In the genomic region with DNA sequence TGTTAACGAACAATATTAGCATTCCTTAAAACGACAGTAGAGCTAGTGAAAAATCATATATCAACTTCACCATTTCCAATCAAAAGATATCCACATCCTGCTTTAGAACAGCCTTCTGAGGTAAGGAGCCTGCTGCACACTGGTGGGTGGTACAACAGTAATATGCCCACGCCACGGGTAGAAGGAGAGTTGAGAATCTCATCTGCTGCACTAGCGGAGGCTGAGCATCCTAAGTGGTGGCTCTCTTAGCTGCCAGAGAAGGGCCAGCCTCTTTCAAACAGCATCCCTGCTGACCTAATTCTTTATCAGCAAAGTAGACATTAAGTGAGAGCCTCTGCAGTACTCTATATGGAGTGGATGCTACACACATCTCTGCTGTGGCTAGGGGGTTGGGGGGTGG, we compare ENCODE assay signal across 13 mouse cellular contexts. TPM values are rescaled to one million over a fixed set of nuclear protein-coding genes. Genes with fewer than 3 reads are reported as not detected.
DNase-seq lines count a peak whose midpoint lies in the region.
"Had no signal": no experiment of that assay in that cellular context is flagged by ENCODE, and none has a peak within 500 bp of the region (broad histone marks: within the 10 kb centered on the region; RNA-seq: fewer than 3 reads in every experiment).

No protein-coding gene starts in this region.

- DNase-seq in cerebellum, postnatal 14 days: peak; percentile 30 to 38
- DNase-seq in cerebellum, postnatal 36 days: no peak
- DNase-seq in left cerebral cortex, postnatal 25 days (ENCODE audit: low spot score in 2 of 2): peak; percentile 20 to 71
- no peak for DNase-seq in left cerebral cortex, postnatal 14 days (ENCODE audit: low spot score in 2 of 2)
- peak; percentile 46 for DNase-seq in right cerebral cortex, adult 18-20 months
- DNase-seq in right cerebral cortex, postnatal 25 days: no peak
- DNase-seq in telencephalon, adult 2 months (ENCODE audit: low read depth, low spot score): peak; percentile 27
- DNase-seq: adrenal gland, postnatal 14 days; cerebellum, adult 11 months; cerebellum, adult 9-11 months; gastrocnemius, adult 2 months; gastrocnemius, postnatal 25 days; heart, postnatal 36 days had no signal

- intact Hi-C loops in left cerebral cortex, postnatal 25 days (cut with DNase I): no loop called here
- intact Hi-C loops in left cerebral cortex, postnatal 14 days (cut with DNase I): no loop called here

RNA-seq across cellular contexts. Expression of a gene that starts 41.7 kb away (rescaled TPM):
- total RNA-seq in left cerebral cortex, postnatal 25 days (2021): 10 to 100 TPM; 18.4 to 19.5 TPM
- 10 to 100 TPM; 20.6 TPM for total RNA-seq in left cerebral cortex, postnatal 14 days (2021)

Comparison
In these comparisons a context has a peak if more than half of its experiments do, and no peak if none do; other contexts are left out.
1. DNase-seq: peak in cerebellum, postnatal 14 days (2 of 2), left cerebral cortex, postnatal 25 days (2 of 2), right cerebral cortex, adult 18-20 months (single experiment) and telencephalon, adult 2 months (single experiment); none in cerebellum, postnatal 36 days (0 of 2), left cerebral cortex, postnatal 14 days (0 of 2) and right cerebral cortex, postnatal 25 days (single experiment).